Mouse (Mus musculus) CD4-positive helper T cell, adult 2 months (primary cell): ENCODE measurements at regions not wholly inside any gene's neighbourhood (a gene's known extent, or its start where the extent isn't known, plus 50 kb on each side); places are given as distances from the start of the nearest gene placed in this dataset.

Experiments
- DNase-seq: peaks from one replicate; pipeline ENCODE4 v3.0.0-alpha.2; 2012; ENCODE audit warnings: low read depth, missing footprints, low spot score

- peak; percentile 4 for DNase-seq
These were observed 1407.6 kb upstream of the Cdh20 start for GRCm38 (mm10) chr1:103360701-103361100.

GRCm38 (mm10) chr1:103372811-103373210, 1395.5 kb upstream of the Cdh20 start:
- no peak for DNase-seq

GRCm38 (mm10) chr1:103420124-103420523, 1348.2 kb upstream of the Cdh20 start:
- no peak for DNase-seq

- DNase-seq = no peak
These were observed 1347.2 kb upstream of the Cdh20 start for GRCm38 (mm10) chr1:103420994-103421637.

- DNase-seq = no peak
These were observed 1346.7 kb upstream of the Cdh20 start for GRCm38 (mm10) chr1:103421638-103422001.

- no peak for DNase-seq
These were observed 1296.8 kb upstream of the Cdh20 start for GRCm38 (mm10) chr1:103471514-103471913.

GRCm38 (mm10) chr1:103503464-103504139, 1264.7 kb upstream of the Cdh20 start:
- DNase-seq = no peak
